Mouse (Mus musculus): ENCODE measurements around the gene Fn3k.

GRCm38 (mm10) chr11:121420830-121421552, 13.7 kb upstream of the Fn3k start, which contains the start of gene Fn3krp:
- TF ChIP-seq CTCF (IDR thresholded peaks at IDR 0.05; ENCODE audit: low read depth, low read length) (no peak), TAL1 (conservative IDR thresholded peaks at IDR 0.05; ENCODE audit: low read depth, low read length) (no peak)

Data from G1E (cell line).